Mouse (Mus musculus) WW6 (cell line): Measurements from ENCODE around the gene Elf2.

Experiments
- DNase-seq: peaks from one replicate; pipeline ENCODE4 v3.0.0-alpha.2; 2013; ENCODE audit warnings: low read depth, low spot score

The Elf2 gene

GRCm38 (mm10) chr3:51281727-51282126, 58.7 kb downstream of the Elf2 start:
- DNase-seq: no peak

DNA sequence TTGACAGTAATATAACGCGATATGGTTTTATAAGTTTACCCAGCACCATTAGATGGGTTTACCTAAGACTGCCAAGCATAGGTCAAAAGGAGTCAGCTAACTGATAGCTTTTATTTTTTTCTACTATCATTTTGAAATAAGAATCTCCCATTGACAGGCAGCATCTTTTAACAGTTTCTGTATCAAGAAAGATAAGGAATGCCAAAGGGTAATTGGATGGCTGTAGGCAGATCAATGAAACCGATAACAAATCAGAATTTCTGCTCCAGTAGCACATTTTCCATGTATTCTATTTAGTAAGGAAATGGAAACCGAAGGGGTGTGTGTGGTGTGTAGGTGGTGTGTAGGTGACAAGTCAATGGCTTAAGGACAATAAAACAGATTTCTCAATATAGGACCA, 62.0 kb downstream of the Elf2 start:
- no peak for DNase-seq

- peak; percentile 60 for DNase-seq
These were observed 63.0 kb downstream of the Elf2 start for GRCm38 (mm10) chr3:51277201-51278150.

- no peak for DNase-seq
These were observed 63.9 kb downstream of the Elf2 start for GRCm38 (mm10) chr3:51276421-51277111.

DNA sequence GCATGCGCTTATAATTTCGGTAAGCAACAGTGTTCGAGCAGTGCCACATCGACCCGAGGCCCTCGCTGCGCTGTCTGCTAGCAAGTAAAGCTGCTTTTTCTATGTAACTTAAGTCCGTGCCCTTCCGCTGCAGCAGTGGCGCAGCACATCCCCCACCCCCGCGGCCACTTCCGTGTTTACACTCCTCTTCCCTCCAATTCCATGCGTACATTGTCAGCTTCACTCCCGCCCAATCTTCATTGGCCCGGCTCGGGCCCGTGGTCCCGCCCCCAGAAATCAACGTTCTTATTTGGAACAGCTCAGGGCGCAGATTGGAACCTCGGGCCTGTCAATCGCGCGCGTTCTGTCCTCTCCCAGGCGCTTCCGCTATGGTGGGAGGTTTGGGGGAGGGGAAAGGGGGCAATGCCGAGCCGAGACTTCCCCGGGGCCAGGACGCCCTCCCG, 64.5 kb downstream of the Elf2 start:
- DNase-seq: peak; percentile 94

DNA sequence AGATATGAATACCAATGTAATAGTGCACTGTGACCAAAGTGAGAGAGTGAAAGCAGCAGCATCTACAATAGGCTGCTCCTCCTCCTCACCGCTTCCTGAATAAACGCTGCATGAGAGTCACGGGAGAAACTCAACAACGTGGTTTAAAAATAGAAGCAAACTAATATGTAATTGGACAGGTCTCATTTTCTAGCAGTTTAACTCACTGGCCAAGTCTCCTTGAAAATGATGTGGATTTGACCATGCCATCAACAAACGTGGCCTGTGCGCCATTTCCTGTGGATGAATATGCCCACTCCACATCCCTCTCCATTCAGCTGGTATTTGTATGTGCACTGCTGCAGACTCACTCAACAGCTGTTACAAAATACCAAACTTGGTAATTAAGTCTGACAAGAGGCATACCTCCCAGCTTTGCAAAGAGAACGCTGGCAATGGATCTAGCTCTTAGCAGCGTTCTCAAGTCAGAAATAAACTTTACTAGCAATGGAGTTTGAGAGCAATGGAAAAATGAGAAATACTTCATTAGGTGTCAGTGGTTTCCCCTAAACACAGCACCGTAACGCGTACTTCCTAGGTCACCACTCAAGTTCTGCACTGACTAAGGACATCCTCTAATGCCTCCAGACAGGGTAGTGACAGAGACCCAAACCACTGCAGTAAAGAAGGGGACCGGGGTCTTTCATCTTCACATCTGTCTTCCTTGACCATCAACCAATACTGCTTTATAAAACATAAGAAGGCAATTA, 70.2 kb downstream of the Elf2 start:
- no peak for DNase-seq

DNA sequence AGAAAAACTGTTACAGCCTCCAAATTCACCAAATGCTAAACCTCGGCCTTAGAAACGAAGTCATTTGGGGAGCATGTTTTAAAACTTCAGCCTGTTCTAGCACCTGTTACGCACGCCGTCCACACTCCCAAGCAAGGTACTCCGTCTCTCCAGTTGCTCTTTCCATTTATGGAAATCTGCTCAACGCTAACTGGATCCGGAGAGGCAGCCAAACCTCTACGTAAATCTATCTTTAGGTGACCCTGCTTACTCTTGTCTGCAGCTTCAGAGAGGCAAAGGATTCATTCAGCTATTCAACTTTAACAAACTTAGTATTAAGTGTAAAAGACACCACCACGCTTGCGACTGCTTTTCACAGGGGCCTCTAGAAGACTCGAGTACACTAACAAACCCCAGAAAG, 72.0 kb downstream of the Elf2 start:
- no peak for DNase-seq

GRCm38 (mm10) chr3:51262942-51263341, 77.5 kb downstream of the Elf2 start:
- no peak for DNase-seq

GRCm38 (mm10) chr3:51258070-51258469, 82.4 kb downstream of the Elf2 start:
- DNase-seq: no peak

GRCm38 (mm10) chr3:51256450-51256849, 84.0 kb downstream of the Elf2 start:
- DNase-seq: no peak

DNA sequence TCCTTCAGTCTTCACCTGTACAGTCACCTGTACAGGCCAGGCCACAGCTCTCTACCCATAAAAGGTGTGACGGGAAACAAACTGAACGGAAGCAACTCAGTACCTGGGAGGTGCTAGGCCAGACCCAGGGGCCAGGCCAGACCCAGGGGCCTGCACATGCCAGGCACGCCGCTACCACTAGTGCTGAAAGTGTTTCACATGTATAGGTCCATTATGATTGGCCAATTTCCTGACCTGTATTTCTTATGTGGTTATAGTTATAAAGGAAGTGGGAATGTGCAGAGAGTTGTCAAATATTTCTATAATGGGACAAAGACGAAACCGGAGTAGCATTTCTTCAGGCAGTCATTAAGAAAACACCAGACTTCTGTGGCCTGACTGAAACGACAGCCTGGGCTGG, 85.7 kb downstream of the Elf2 start:
- no peak for DNase-seq

GRCm38 (mm10) chr3:51252689-51253402, 87.6 kb downstream of the Elf2 start:
- DNase-seq: no peak

- DNase-seq: no peak
These were observed 88.2 kb downstream of the Elf2 start for GRCm38 (mm10) chr3:51252223-51252622.

DNA sequence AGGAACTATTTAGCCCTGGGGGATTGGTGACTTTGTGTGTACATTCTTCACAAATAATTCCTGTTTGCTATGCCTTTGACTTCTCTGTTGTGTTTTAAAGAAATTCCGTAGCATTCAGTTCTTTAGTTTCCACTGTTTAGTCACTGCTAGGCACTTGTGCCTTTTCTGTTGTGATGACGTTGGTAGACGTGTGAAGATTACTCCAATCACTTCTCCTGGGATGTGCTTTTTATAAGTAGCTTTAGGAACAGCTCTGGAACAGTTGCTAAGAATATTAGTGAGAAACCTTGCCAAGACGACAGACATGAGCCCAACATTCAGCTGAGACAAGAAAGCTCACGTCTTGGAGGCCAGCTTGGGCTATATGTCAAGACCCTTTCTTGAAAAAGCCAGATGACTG, 89.4 kb downstream of the Elf2 start:
- DNase-seq: no peak

DNA sequence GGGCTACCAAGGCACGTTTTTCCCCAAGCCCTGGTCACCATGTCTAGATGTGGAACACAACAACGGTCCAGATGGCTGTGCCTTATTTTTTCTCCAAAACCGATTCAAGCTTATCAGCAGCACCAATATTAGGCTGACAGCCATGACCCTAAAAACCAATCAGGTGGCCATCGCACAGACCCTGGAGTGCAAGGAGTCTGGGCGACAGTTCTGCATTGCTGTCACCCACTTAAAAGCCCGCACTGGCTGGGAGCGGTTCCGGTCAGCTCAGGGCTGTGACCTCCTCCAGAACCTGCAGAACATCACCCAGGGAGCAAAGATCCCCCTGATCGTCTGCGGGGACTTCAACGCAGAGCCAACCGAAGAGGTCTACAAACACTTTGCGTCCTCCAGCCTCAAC, 90.6 kb downstream of the Elf2 start:
- DNase-seq: no peak

- DNase-seq: no peak
These were observed 91.0 kb downstream of the Elf2 start for GRCm38 (mm10) chr3:51249460-51249859.

GRCm38 (mm10) chr3:51248600-51248999, 91.9 kb downstream of the Elf2 start:
- DNase-seq: no peak

DNA sequence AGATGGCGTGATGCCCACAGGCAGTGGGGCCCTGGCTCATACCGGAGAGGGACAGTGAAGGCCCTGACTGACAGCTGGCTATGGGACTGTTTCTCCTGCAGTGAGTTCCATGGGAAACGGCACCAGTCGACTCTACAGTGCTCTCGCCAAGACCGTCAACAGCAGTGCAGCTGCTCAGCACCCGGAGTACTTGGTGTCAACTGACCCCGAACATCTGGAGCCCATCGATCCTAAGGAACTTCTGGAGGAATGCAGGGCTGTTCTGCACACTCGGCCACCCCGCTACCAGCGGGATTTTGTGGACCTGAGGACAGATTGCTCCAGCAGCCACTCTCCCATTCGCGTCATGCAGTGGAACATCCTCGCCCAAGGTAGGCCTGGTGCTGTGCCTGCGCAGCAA, 92.8 kb downstream of the Elf2 start:
- no peak for DNase-seq

DNA sequence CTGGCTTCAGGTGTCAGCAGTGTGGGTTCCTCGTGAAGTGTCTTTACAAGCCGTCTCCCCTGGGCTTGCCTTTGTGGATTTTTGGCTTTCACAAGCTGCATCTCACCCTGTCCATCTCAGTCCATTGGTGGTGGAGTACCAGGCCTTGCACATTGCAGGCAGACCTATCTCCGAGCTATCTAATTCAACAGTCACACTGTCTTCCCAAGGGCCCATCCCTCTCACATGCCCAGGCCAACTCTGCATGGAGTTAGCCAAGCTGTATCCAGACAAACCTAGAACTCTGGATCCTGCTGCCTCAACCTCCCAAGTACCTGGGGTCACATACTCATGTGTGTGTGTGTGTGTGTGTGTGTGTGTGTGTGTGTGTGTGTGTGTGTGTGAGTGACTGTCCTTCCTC, 100.9 kb downstream of the Elf2 start:
- DNase-seq: no peak

GRCm38 (mm10) chr3:51238515-51238914, 101.9 kb downstream of the Elf2 start:
- no peak for DNase-seq

GRCm38 (mm10) chr3:51234752-51235055, 105.8 kb downstream of the Elf2 start:
- no peak for DNase-seq
